Mouse (Mus musculus) MEL (cell line): ENCODE measurements around the gene Olfr544. TPM values are rescaled to one million over a fixed set of nuclear protein-coding genes. Genes with fewer than 3 reads are reported as not detected.

ENCODE experiments used
- DNase-seq: peaks from one replicate; pipeline ENCODE4 v3.0.0; 2011; ENCODE audit warnings: low read depth, low spot score
- H3K27ac ChIP-seq: 2 replicates; pipeline ENCODE4 v1.5.1; 2012; ENCODE audit warnings: low read depth, mild to moderate bottlenecking, control low read depth, low read length, moderate library complexity; ENCODE audit not compliant: control insufficient read depth
- H3K27me3 ChIP-seq, 2 experiments: fragments of 150-350 bp in 1 of 2; sonication (generic) in 1 of 2; 2 replicates each; pipeline ENCODE4 v1.6.1; 2012; ENCODE audit warnings: low read length in 2 of 2, mild to moderate bottlenecking in 2 of 2, improper control_type of control experiment in 1 of 2, moderate library complexity in 1 of 2; ENCODE audit not compliant: insufficient read depth in 2 of 2, control insufficient read depth in 1 of 2
- H3K36me3 ChIP-seq, 2 experiments: 2 replicates each; pipeline ENCODE4 v1.6.1; 2012 to 2014; ENCODE audit warnings: low read length in 2 of 2, improper control_type of control experiment in 1 of 2, inconsistent platforms in 1 of 2, mild to moderate bottlenecking in 1 of 2; ENCODE audit not compliant: insufficient read depth in 2 of 2, control insufficient read depth in 1 of 2
- H3K4me1 ChIP-seq, 2 experiments: fragments of 150-350 bp in 1 of 2; sonication (generic) in 1 of 2; 2 replicates each; pipeline ENCODE4 v1.6.1; 2012; ENCODE audit warnings: low read length in 2 of 2, improper control_type of control experiment in 1 of 2, mild to moderate bottlenecking in 1 of 2; ENCODE audit not compliant: insufficient read depth in 2 of 2, control insufficient read depth in 1 of 2
- H3K4me3 ChIP-seq, 2 experiments: fragments of 150-350 bp in 1 of 2; sonication (generic) in 1 of 2; 2 replicates each; pipeline ENCODE4 v1.5.1; 2012; ENCODE audit warnings: low read depth in 2 of 2, low read length in 2 of 2, mild to moderate bottlenecking in 2 of 2, moderate library complexity in 2 of 2, control low read depth in 1 of 2, improper control_type of control experiment in 1 of 2; ENCODE audit not compliant: control insufficient read depth in 1 of 2, insufficient read depth in 1 of 2
- H3K79me2 ChIP-seq: 2 replicates; pipeline ENCODE4 v1.6.1; 2012; ENCODE audit warnings: mild to moderate bottlenecking, low read length, moderate library complexity; ENCODE audit not compliant: control insufficient read depth, poor library complexity, insufficient read depth
- H3K9ac ChIP-seq: 2 replicates; pipeline ENCODE4 v1.6.1; 2012; ENCODE audit warnings: low read depth, mild to moderate bottlenecking, control low read depth, low read length, moderate library complexity; ENCODE audit not compliant: control insufficient read depth, poor library complexity, severe bottlenecking
- H3K9me3 ChIP-seq: fragments of 150-350 bp; sonication (generic); replicated peaks from 2 replicates; pipeline ENCODE4 v1.6.1; 2012; ENCODE audit warnings: mild to moderate bottlenecking, low read length, improper control_type of control experiment, moderate library complexity; ENCODE audit not compliant: insufficient read depth
- BHLHE40 ChIP-seq: IDR thresholded peaks from 2 replicates; pipeline ENCODE4 v1.6.1; 2012; ENCODE audit warnings: low read depth, mild to moderate bottlenecking, inconsistent platforms, low read length, improper control_type of control experiment, borderline replicate concordance
- CHD1 ChIP-seq: IDR thresholded peaks from 2 replicates; pipeline ENCODE4 v1.6.1; 2012; ENCODE audit warnings: low read depth, mild to moderate bottlenecking, inconsistent platforms, low read length, improper control_type of control experiment
- CTCF ChIP-seq, 3 experiments: IDR thresholded peaks in 2 of 3; conservative IDR thresholded peaks in 1 of 3; 2 replicates each; pipeline ENCODE4 v1.5.1; 2011 to 2012; ENCODE audit warnings: low read length in 3 of 3, low read depth in 2 of 3, mild to moderate bottlenecking in 2 of 3, improper control_type of control experiment in 1 of 3, inconsistent platforms in 1 of 3, mixed read lengths in 1 of 3, moderate library complexity in 1 of 3; ENCODE audit not compliant: control insufficient read depth in 1 of 3, insufficient read depth in 1 of 3, poor library complexity in 1 of 3, severe bottlenecking in 1 of 3
- ETS1 ChIP-seq: IDR thresholded peaks from 2 replicates; pipeline ENCODE4 v1.6.1; 2012; ENCODE audit warnings: low read depth, mild to moderate bottlenecking, inconsistent platforms, low read length, improper control_type of control experiment, moderate library complexity
- GATA1 ChIP-seq: IDR thresholded peaks from 2 replicates; pipeline ENCODE4 v1.6.1; 2011; ENCODE audit warnings: low read depth, low read length, improper control_type of control experiment
- HCFC1 ChIP-seq: IDR thresholded peaks from 2 replicates; pipeline ENCODE4 v1.6.1; 2012; ENCODE audit warnings: low read depth, mild to moderate bottlenecking, inconsistent platforms, low read length, improper control_type of control experiment, moderate library complexity
- JUND ChIP-seq: IDR thresholded peaks from 2 replicates; pipeline ENCODE4 v1.6.1; 2011; ENCODE audit warnings: low read depth, mild to moderate bottlenecking, improper control_type of control experiment, low read length
- KAT2A ChIP-seq: conservative IDR thresholded peaks from 2 replicates; pipeline ENCODE4 v1.6.1; 2012; ENCODE audit warnings: low read depth, low read length, improper control_type of control experiment, inconsistent platforms
- MAX ChIP-seq: IDR thresholded peaks from 2 replicates; pipeline ENCODE4 v1.6.1; 2011; ENCODE audit warnings: low read length, improper control_type of control experiment
- MEF2A ChIP-seq: IDR thresholded peaks from 2 replicates; pipeline ENCODE4 v1.6.1; 2014; ENCODE audit warnings: low read depth, mild to moderate bottlenecking, inconsistent platforms, low read length, improper control_type of control experiment; ENCODE audit not compliant: poor library complexity, insufficient replicate concordance, severe bottlenecking; ENCODE audit errors: extremely low read depth
- MYB ChIP-seq: IDR thresholded peaks from 2 replicates; pipeline ENCODE4 v1.6.1; 2011; ENCODE audit warnings: mild to moderate bottlenecking, low read depth, low read length, improper control_type of control experiment
- NELFE ChIP-seq: IDR thresholded peaks from 2 replicates; pipeline ENCODE4 v1.6.1; 2011; ENCODE audit warnings: low read depth, low read length, improper control_type of control experiment
- NRF1 ChIP-seq: IDR thresholded peaks from 2 replicates; pipeline ENCODE4 v1.6.1; 2014; ENCODE audit warnings: low read depth, mild to moderate bottlenecking, inconsistent platforms, low read length, improper control_type of control experiment, moderate library complexity; ENCODE audit not compliant: poor library complexity, insufficient read depth, severe bottlenecking
- POLR2A ChIP-seq, 2 experiments: IDR thresholded peaks; 2 replicates each; pipeline ENCODE4 v1.6.1; 2011 to 2012; ENCODE audit warnings: low read length in 2 of 2, mild to moderate bottlenecking in 2 of 2, control low read depth in 1 of 2, improper control_type of control experiment in 1 of 2, low read depth in 1 of 2, moderate library complexity in 1 of 2; ENCODE audit not compliant: control insufficient read depth in 1 of 2, insufficient read depth in 1 of 2, poor library complexity in 1 of 2
- POLR2AphosphoS2 ChIP-seq: IDR thresholded peaks from 2 replicates; pipeline ENCODE4 v1.6.1; 2011; ENCODE audit warnings: low read length, improper control_type of control experiment
- POLR2AphosphoS5 ChIP-seq: IDR thresholded peaks from 2 replicates; pipeline ENCODE4 v1.6.1; 2012; ENCODE audit warnings: low read depth, borderline replicate concordance, mild to moderate bottlenecking, inconsistent platforms, low read length, moderate library complexity, mixed read lengths
- RAD21 ChIP-seq: IDR thresholded peaks from 2 replicates; pipeline ENCODE4 v1.6.1; 2011; ENCODE audit warnings: mild to moderate bottlenecking, low read depth, low read length, improper control_type of control experiment
- RCOR1 ChIP-seq: IDR thresholded peaks from 2 replicates; pipeline ENCODE4 v1.6.1; 2012; ENCODE audit warnings: low read depth, mild to moderate bottlenecking, inconsistent platforms, low read length, improper control_type of control experiment
- SMC3 ChIP-seq: IDR thresholded peaks from 2 replicates; pipeline ENCODE4 v1.6.1; 2011; ENCODE audit warnings: low read depth, low read length, improper control_type of control experiment
- TCF12 ChIP-seq: IDR thresholded peaks from 2 replicates; pipeline ENCODE4 v1.6.1; 2014; ENCODE audit warnings: low read depth, mild to moderate bottlenecking, inconsistent platforms, low read length, improper control_type of control experiment, moderate library complexity
- USF1 ChIP-seq: IDR thresholded peaks from 2 replicates; pipeline ENCODE4 v1.6.1; 2014; ENCODE audit warnings: low read depth, mild to moderate bottlenecking, inconsistent platforms, low read length, improper control_type of control experiment, moderate library complexity
- ZMIZ1 ChIP-seq: IDR thresholded peaks from 2 replicates; pipeline ENCODE4 v1.6.1; 2012; ENCODE audit warnings: low read depth, mild to moderate bottlenecking, inconsistent platforms, low read length, improper control_type of control experiment, moderate library complexity
- polyA plus RNA-seq, 2 experiments: library from polyadenylated mRNA; stranded (reverse) in 1 of 2; unstranded in 1 of 2; fragments of >175 nt in 1 of 2; fragments of >200 nt in 1 of 2; gene quantifications; 2 replicates each; pipeline versions ENCODE4 v1.2.1 to v1.2.4; 2012; ENCODE audit warnings: low replicate concordance in 2 of 2, low read depth in 1 of 2; ENCODE audit not compliant: insufficient read length in 2 of 2, insufficient read depth in 1 of 2, missing spikeins in 1 of 2
- total RNA-seq: library from RNA; depleted of rRNA; stranded (reverse); fragments of 300-350 nt; gene quantifications from 2 replicates; pipeline ENCODE4 v1.2.3, GENCODE M21; 2012

Olfr544 gene
- total and polyA plus RNA-seq, 3 experiments, result 0.04 to 0.07 TPM; not detected in 1

- H3K36me3 ChIP-seq, result no peaks in the 10 kb centered on the region
- H3K9ac ChIP-seq, result no peak overlapping the region
- no peaks in the 10 kb centered on the region for H3K4me1 ChIP-seq
- no peak overlapping the region for H3K27ac ChIP-seq
- TF ChIP-seq TCF12 (no peak), CTCF (IDR thresholded peaks at IDR 0.05 in 2 of 3, conservative IDR thresholded peaks at IDR 0.05 in 1 of 3; ENCODE audit: control insufficient read depth in 1 of 3, insufficient read depth in 1 of 3, low read depth in 2 of 3, low read length in 3 of 3, poor library complexity in 1 of 3, severe bottlenecking in 1 of 3) (peak in 2 of 3 experiments; percentile 15 to 16; a peak in 1 of 6 replicates)
- H3K79me2 ChIP-seq, result no peaks in the 10 kb centered on the region
- H3K9me3 ChIP-seq, result no peaks in the 10 kb centered on the region
- no peaks in the 10 kb centered on the region for H3K27me3 ChIP-seq
- no peak for DNase-seq
- no peak overlapping the region for H3K4me3 ChIP-seq
Measured at GRCm38 (mm10) chr7:102477377-102477776, 10.7 kb downstream of the Olfr544 start.

DNA sequence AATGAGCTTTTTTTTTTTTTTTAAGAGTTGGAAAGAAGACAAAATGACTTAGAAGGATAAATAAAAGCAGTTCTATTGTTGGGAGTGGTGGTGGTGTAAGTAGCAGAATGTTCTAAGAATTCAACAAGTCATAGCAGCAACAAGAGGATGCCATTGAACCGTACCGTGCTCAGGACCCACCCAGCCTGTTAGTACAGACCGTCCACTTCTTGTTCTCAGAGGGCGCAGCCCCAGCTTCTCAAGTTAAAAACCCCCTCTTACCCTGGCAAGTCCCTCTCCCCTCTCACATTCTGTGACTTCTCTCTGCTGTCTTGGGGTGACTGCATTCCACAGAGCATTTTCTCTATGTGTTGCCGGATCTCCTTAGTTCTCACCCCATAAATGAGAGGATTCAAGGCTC lies 11.5 kb downstream of the Olfr544 start:
- no peak for TF ChIP-seq POLR2A (IDR thresholded peaks at IDR 0.05; ENCODE audit: control insufficient read depth in 1 of 2, insufficient read depth in 1 of 2, low read depth in 1 of 2, low read length in 2 of 2, poor library complexity in 1 of 2)
- no peak for TF ChIP-seq MAX
- no peak for TF ChIP-seq JUND
- TF ChIP-seq RCOR1, result no peak
- no peak for TF ChIP-seq BHLHE40
- TF ChIP-seq HCFC1, result no peak
- TF ChIP-seq CTCF (IDR thresholded peaks at IDR 0.05 in 2 of 3, conservative IDR thresholded peaks at IDR 0.05 in 1 of 3; ENCODE audit: control insufficient read depth in 1 of 3, insufficient read depth in 1 of 3, low read depth in 2 of 3, low read length in 3 of 3, poor library complexity in 1 of 3, severe bottlenecking in 1 of 3), result no peak
- TF ChIP-seq CHD1, result no peak
- no peak for TF ChIP-seq NELFE
- TF ChIP-seq POLR2AphosphoS5, result no peak
- Histone ChIP-seq H3K9ac (no peak overlapping the region), H3K27ac (no peak overlapping the region), H3K9me3 (no peaks in the 10 kb centered on the region), H3K36me3 (no peaks in the 10 kb centered on the region), H3K79me2 (no peaks in the 10 kb centered on the region), H3K4me1 (no peaks in the 10 kb centered on the region), H3K4me3 (no peak overlapping the region), H3K27me3 (no peaks in the 10 kb centered on the region)
- DNase-seq, result no peak

- no peak overlapping the region for H3K4me3 ChIP-seq
- H3K9ac ChIP-seq, result no peak overlapping the region
- DNase-seq, result no peak
- no peaks in the 10 kb centered on the region for H3K79me2 ChIP-seq
- peaks cover 0 to 11% of the 10 kb centered on the region in 2 experiments; a peak in 2 of 4 replicates for H3K36me3 ChIP-seq
- TF ChIP-seq ZMIZ1 (no peak), CHD1 (no peak), BHLHE40 (no peak), MEF2A (no peak), MYB (no peak), RCOR1 (no peak), USF1 (no peak), GATA1 (no peak), RAD21 (no peak), SMC3 (no peak), ETS1 (no peak), TCF12 (no peak), POLR2AphosphoS2 (no peak), KAT2A (no peak), NRF1 (no peak)
- H3K9me3 ChIP-seq, result no peaks in the 10 kb centered on the region
- no peaks in the 10 kb centered on the region for H3K4me1 ChIP-seq
- no peak overlapping the region for H3K27ac ChIP-seq
- no peaks in the 10 kb centered on the region for H3K27me3 ChIP-seq
Measured at GRCm38 (mm10) chr7:102472675-102473074, 15.4 kb downstream of the Olfr544 start.
